Mouse (Mus musculus): ENCODE data around the gene 6030452D12Rik.

DNA sequence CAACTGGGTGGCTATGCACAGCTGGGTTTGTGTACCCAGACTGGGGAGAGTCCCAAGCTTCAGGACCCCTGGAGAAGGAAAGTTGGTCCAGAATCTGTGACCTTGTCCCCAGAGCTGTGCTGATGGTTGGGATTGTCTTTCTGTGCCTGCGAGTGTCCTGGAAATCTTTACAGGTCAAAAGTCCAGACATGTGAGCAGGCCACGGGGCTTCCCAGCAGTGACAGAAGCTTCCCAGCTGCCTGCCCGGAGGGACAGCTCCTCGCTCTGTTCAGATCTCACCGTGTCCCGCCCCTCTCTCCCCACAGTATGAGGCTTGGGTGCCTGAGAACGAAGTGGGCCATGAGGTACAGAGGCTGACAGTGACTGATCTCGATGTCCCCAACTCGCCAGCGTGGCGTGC, 40.7 kb downstream of the 6030452D12Rik start:
- TF ChIP-seq CTCF (IDR thresholded peaks at IDR 0.05; ENCODE audit: extremely low read depth, insufficient read depth, low read length) (no peak), POLR2A (IDR thresholded peaks at IDR 0.05; ENCODE audit: extremely low read depth, insufficient read depth, low read length) (no peak)
